Mouse (Mus musculus) kidney, embryonic 14.5 days (tissue): ENCODE data around the gene Nepro. TPM values are rescaled to one million over a fixed set of nuclear protein-coding genes. Genes with fewer than 3 reads are reported as not detected.
A peak's percentile ranks its signal among the peaks of the same experiment; 100 is the strongest.

Experiments used
- ATAC-seq: fragments of 200-750 bp; cut with Nextera tagmentation; 2 replicates; pipeline ENCODE4 v1.8.0; 2017; ENCODE audit warnings: moderate number of reproducible peaks, mild to moderate bottlenecking, moderate TSS enrichment, moderate library complexity; ENCODE audit not compliant: low FRiP score, low TSS enrichment
- H3K27ac ChIP-seq: fragments of 300-500 bp; sonication (generic); 2 replicates; pipeline ENCODE4 v1.5.1; 2014; ENCODE audit warnings: low read depth, mild to moderate bottlenecking, low read length, moderate library complexity, mixed read lengths
- H3K27me3 ChIP-seq: fragments of 300-500 bp; sonication (generic); 2 replicates; pipeline ENCODE4 v1.6.1; 2014; ENCODE audit warnings: mild to moderate bottlenecking, low read length; ENCODE audit not compliant: control insufficient read depth, insufficient read depth
- H3K36me3 ChIP-seq: fragments of 300-500 bp; sonication (generic); 2 replicates; pipeline ENCODE4 v1.6.1; 2014; ENCODE audit warnings: low read length, mixed read lengths; ENCODE audit not compliant: control insufficient read depth, insufficient read depth
- H3K4me1 ChIP-seq: fragments of 300-500 bp; sonication (generic); 2 replicates; pipeline ENCODE4 v1.6.1; 2014; ENCODE audit warnings: low read length, mixed read lengths; ENCODE audit not compliant: control insufficient read depth, insufficient read depth
- H3K4me2 ChIP-seq: fragments of 300-500 bp; sonication (generic); replicated peaks from 2 replicates; pipeline ENCODE4 v1.6.1; 2014; ENCODE audit warnings: low read depth, mild to moderate bottlenecking, low read length
- H3K4me3 ChIP-seq: fragments of 300-500 bp; sonication (generic); 2 replicates; pipeline ENCODE4 v1.5.1; 2014; ENCODE audit warnings: mild to moderate bottlenecking, low read length
- H3K9ac ChIP-seq: fragments of 300-500 bp; sonication (generic); 2 replicates; pipeline ENCODE4 v1.6.1; 2014; ENCODE audit warnings: low read depth, mild to moderate bottlenecking, low read length, moderate library complexity
- H3K9me3 ChIP-seq: fragments of 300-500 bp; sonication (generic); 2 replicates; pipeline ENCODE4 v1.6.1; 2016; ENCODE audit warnings: low read length; ENCODE audit not compliant: control insufficient read depth
- WGBS: fragments of 180-500 bp; shearing (Covaris S2); extraction: QIAGEN DNeasy Blood & Tissue Kit; methylation state at CpG from one replicate; pipeline ENCODE4 v1.1.7; 2014; 5-methylcytosine and 5-hydroxymethylcytosine counted together
- polyA plus RNA-seq: library from polyadenylated mRNA; unstranded; fragments of >200 nt; fragmentation: Nextera tagmentation; extraction: Ambion mirVana; gene quantifications from 2 replicates; pipeline ENCODE4 v1.2.1, GENCODE M21; 2014

Gene Nepro
- 7.3 and 11.8 TPM in 2 replicates for polyA plus RNA-seq

DNA sequence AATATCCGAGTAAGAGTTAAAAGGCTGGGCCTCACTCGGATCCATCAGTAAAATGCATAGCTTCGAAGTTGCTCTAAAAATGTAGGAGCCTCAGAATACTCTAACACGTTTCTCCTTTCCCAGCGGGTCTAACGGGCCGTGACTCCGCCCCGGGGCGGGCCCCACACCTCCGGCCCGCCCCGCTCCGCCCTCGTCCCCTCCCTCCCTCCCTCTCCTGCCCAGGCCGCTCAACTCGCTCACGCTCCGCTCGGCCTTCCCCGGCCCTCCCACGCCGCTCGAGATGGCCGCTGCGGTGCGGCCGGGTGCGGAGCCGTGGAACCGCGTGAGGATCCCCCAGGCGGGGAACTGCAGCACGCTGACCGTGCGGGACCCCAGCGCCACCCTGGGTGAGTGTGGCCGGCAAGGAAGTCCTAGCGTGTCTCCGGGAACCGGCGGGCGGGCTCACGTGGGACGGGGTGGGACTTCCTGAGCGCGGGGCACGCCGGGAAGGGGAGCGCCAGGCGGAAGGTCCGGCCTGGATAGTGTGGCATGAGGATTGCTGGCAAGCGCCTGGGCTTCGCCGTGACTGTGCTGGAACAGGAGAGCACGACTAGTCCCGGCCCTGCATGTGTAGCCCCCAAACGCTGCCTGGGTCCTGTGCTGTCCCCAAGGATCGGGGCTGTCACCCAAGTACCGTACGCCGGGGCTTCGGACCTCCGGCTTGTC lies at the start of gene Nepro:
Gene Nepro (plus strand): TSS at position 219 of the 705 bp plus-strand sequence.
- Histone ChIP-seq H3K9ac (peak within 1 kb of the TSS; percentile 82), H3K4me3 (peak within 1 kb of the TSS; percentile 74), H3K4me2 (peak within 1 kb of the TSS; percentile 59), H3K4me1 (peaks cover 16% of the 10 kb centered on the region; the same call in 1 of the 2 replicates), H3K9me3 (no peaks in the 10 kb centered on the region), H3K27me3 (no peaks in the 10 kb centered on the region), H3K27ac (peak within 1 kb of the TSS; percentile 93), H3K36me3 (peaks cover 17% of the 10 kb centered on the region)
- peak; percentile 97 for ATAC-seq
- under 1% methylated on average over 64 of the region's 64 CpGs for WGBS

- H3K36me3 ChIP-seq: no peaks in the 10 kb centered on the region
- no peaks in the 10 kb centered on the region for H3K27me3 ChIP-seq
- 92% methylated on average over 2 of the region's 2 CpGs for WGBS
- H3K9me3 ChIP-seq: no peaks in the 10 kb centered on the region
- H3K9ac ChIP-seq: no peak overlapping the region
- no peak overlapping the region for H3K4me3 ChIP-seq
- peaks cover 31% of the 10 kb centered on the region for H3K4me1 ChIP-seq
- no peak overlapping the region for H3K27ac ChIP-seq
- H3K4me2 ChIP-seq: no peak overlapping the region
- ATAC-seq: no peak
Observed at GRCm38 (mm10) chr16:44676357-44676756, 47.7 kb upstream of the Nepro start.

DNA sequence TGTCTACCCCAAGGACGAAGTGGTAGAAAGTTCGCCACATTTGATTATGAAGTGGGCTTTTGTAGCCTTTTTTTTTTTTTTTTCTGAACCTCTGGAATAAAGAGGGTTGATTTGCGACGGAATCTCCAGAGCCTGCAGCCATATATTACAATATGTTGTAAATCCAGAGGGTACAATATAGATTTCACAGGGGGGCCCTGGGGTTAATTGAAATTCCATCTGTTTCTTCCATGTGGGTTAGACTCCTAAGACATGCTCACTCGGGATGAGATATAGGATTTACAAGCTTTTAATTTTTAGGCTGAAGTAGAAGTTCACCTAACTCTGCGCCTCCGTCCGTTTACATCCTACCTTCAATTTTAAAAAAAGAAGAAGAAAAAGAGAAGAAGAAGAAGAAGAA lies 45.0 kb upstream of the Nepro start:
- WGBS: 35% methylated on average over 8 of the region's 8 CpGs
- H3K27me3 ChIP-seq: no peaks in the 10 kb centered on the region
- H3K4me1 ChIP-seq: peaks cover 17% of the 10 kb centered on the region; the same call in 1 of the 2 replicates
- no peak overlapping the region for H3K4me3 ChIP-seq
- ATAC-seq: no peak
- peak overlapping the region; percentile 17; the same call in 1 of the 2 replicates for H3K27ac ChIP-seq
- H3K4me2 ChIP-seq: peak overlapping the region; percentile 11; the same call in 1 of the 2 replicates
- peaks cover 7% of the 10 kb centered on the region; the same call in 1 of the 2 replicates for H3K9me3 ChIP-seq
- H3K9ac ChIP-seq: no peak overlapping the region; the same call in 1 of the 2 replicates
- H3K36me3 ChIP-seq: no peaks in the 10 kb centered on the region

- Histone ChIP-seq H3K4me3 (no peak overlapping the region), H3K9me3 (peaks cover 7% of the 10 kb centered on the region; the same call in 1 of the 2 replicates), H3K9ac (no peak overlapping the region; the same call in 1 of the 2 replicates), H3K27me3 (no peaks in the 10 kb centered on the region), H3K4me2 (no peak overlapping the region), H3K27ac (no peak overlapping the region; the same call in 1 of the 2 replicates), H3K4me1 (peaks cover 17% of the 10 kb centered on the region; the same call in 1 of the 2 replicates), H3K36me3 (no peaks in the 10 kb centered on the region)
- 38% methylated on average over 8 of the region's 8 CpGs for WGBS
- peak; percentile 86 for ATAC-seq
Observed at GRCm38 (mm10) chr16:44679503-44679971, 44.6 kb upstream of the Nepro start.

DNA sequence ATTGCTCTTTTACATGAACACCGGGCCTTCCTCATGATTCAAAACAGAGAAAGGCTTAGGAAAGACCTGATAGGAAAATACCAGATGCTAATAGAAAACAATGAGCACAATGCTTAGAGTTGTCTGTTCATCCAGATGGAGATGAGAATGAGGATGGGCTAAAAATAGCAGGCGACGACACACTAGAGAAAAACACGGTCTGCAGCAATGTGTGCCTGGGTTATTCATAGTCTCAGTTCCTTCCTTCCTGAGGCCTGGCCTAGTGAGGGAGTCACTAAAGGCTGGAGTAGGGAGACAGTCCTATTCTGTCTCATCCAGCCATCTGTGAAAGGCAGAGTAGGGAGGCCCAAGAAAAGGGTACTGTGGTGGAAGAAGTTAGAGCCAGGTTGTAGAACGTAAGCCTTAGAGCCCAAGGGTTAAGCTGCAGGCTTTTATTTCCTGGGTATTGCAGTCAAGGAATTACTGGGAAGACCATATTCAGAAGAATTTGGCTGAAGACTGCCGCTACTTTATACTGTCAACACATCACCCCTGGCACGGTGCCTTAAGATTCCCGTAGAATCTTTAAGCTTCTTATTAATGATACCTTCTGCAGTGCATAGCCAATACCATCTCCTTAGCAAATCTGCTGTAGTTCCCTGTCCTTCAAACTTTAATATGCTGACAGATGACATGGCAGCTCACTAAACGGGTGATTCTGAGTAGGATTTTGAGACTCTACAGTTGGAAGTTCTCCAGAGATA lies 43.2 kb upstream of the Nepro start:
- H3K9me3 ChIP-seq: peaks cover 7% of the 10 kb centered on the region; the same call in 1 of the 2 replicates
- H3K36me3 ChIP-seq: no peaks in the 10 kb centered on the region
- 79% methylated on average over 9 of the region's 9 CpGs for WGBS
- no peak overlapping the region for H3K9ac ChIP-seq
- peak overlapping the region; percentile 56 for H3K27ac ChIP-seq
- no peak overlapping the region for H3K4me3 ChIP-seq
- H3K4me2 ChIP-seq: no peak overlapping the region
- H3K4me1 ChIP-seq: peaks cover 24% of the 10 kb centered on the region
- no peaks in the 10 kb centered on the region for H3K27me3 ChIP-seq
- ATAC-seq: no peak

GRCm38 (mm10) chr16:44684646-44685045 lies 39.5 kb upstream of the Nepro start:
- H3K9me3 ChIP-seq: peaks cover 7% of the 10 kb centered on the region; the same call in 1 of the 2 replicates
- ATAC-seq: no peak
- no peak overlapping the region for H3K27ac ChIP-seq
- H3K36me3 ChIP-seq: no peaks in the 10 kb centered on the region
- no peak overlapping the region for H3K9ac ChIP-seq
- no peak overlapping the region for H3K4me3 ChIP-seq
- no peak overlapping the region for H3K4me2 ChIP-seq
- peaks cover 32% of the 10 kb centered on the region for H3K4me1 ChIP-seq
- no peaks in the 10 kb centered on the region for H3K27me3 ChIP-seq
- WGBS: 62% methylated on average over 7 of the region's 7 CpGs

- H3K27ac ChIP-seq: no peak overlapping the region
- no peak overlapping the region for H3K9ac ChIP-seq
- H3K4me2 ChIP-seq: no peak overlapping the region
- H3K27me3 ChIP-seq: no peaks in the 10 kb centered on the region
- H3K9me3 ChIP-seq: peaks cover 7% of the 10 kb centered on the region; the same call in 1 of the 2 replicates
- no peak overlapping the region for H3K4me3 ChIP-seq
- WGBS: 54% methylated on average over 7 of the region's 7 CpGs
- no peaks in the 10 kb centered on the region for H3K36me3 ChIP-seq
- no peak for ATAC-seq
- H3K4me1 ChIP-seq: peaks cover 25% of the 10 kb centered on the region
Observed at GRCm38 (mm10) chr16:44685401-44685800, 38.7 kb upstream of the Nepro start.

DNA sequence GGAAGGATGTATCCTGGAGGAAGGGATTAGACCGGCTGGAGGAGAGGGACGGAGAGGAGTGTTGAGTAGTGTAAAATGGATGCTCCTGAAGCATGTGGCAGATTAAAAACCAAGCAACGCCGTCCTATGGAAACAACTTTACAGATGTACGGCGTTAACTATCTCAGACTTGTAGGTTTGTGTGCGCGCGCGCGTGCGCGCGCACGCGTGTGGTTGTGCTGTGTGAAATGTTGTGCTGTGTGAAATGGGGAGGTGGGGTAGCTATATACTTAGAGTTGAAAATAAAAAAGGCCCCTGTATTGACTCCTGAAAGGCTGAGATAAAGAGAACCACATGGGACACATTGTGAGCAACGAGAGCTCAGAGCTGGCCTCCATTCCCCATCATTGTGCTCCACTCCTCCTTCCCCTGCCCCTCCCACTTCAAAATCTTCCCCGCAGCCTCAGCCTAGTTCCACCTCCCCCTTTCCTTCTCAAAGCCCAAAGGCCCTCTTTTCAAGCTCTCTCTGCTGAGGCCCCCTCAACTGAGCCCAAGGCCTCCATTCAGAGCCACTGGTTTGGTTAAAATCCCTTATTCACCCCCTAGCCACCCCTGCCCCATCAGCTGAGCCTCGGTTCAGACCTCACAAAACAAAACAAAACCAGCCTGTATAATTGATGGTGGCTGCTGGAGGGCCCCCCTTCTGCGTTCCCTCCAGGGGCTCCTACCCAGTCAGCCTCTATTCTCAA lies 36.9 kb upstream of the Nepro start:
- H3K27ac ChIP-seq: peak overlapping the region; percentile 70; the same call in 1 of the 2 replicates
- H3K4me1 ChIP-seq: peaks cover 25% of the 10 kb centered on the region
- peak; percentile 66 for ATAC-seq
- peak overlapping the region; percentile 10 for H3K4me3 ChIP-seq
- 58% methylated on average over 20 of the region's 20 CpGs for WGBS
- peaks cover 6% of the 10 kb centered on the region; the same call in 1 of the 2 replicates for H3K9me3 ChIP-seq
- H3K36me3 ChIP-seq: no peaks in the 10 kb centered on the region
- H3K27me3 ChIP-seq: no peaks in the 10 kb centered on the region
- H3K9ac ChIP-seq: no peak overlapping the region
- H3K4me2 ChIP-seq: peak overlapping the region; percentile 33
